Mouse (Mus musculus) cortical plate, adult 2 months (tissue): ENCODE data around the gene Gnb2. TPM values are rescaled to one million over a fixed set of nuclear protein-coding genes. Genes with fewer than 3 reads are reported as not detected.

ENCODE experiments used
- H3K27ac ChIP-seq: fragments of 200-500 bp; 2 replicates; pipeline ENCODE4 v1.5.1; 2012; ENCODE audit warnings: low read length, control low read depth, inconsistent platforms; ENCODE audit not compliant: insufficient read depth
- H3K4me1 ChIP-seq: fragments of 200-500 bp; 2 replicates; pipeline ENCODE4 v1.6.1; 2011; ENCODE audit warnings: low read length; ENCODE audit not compliant: control insufficient read depth, insufficient read depth
- H3K4me3 ChIP-seq: fragments of 200-500 bp; 2 replicates; pipeline ENCODE4 v1.5.1; 2011; ENCODE audit warnings: mild to moderate bottlenecking, low read length, control low read depth; ENCODE audit not compliant: insufficient read depth
- CTCF ChIP-seq: fragments of 200-500 bp; IDR thresholded peaks from 2 replicates; pipeline ENCODE4 v1.5.1; 2011; ENCODE audit warnings: mild to moderate bottlenecking, control low read depth, low read length; ENCODE audit not compliant: insufficient read depth; ENCODE audit errors: extremely low read depth
- POLR2A ChIP-seq: fragments of 200-500 bp; IDR thresholded peaks from 2 replicates; pipeline ENCODE4 v1.6.1; 2011; ENCODE audit warnings: mild to moderate bottlenecking, low read length, control low read depth; ENCODE audit not compliant: insufficient read depth; ENCODE audit errors: extremely low read depth
- polyA plus RNA-seq: library from polyadenylated mRNA; depleted of rRNA; stranded (reverse); fragments of >200 nt; gene quantifications from 2 replicates; pipeline ENCODE4 v1.2.3, GENCODE M21; 2012; rRNA removed

The Gnb2 gene
- polyA plus RNA-seq, 1 experiment, result 687 TPM

GRCm38 (mm10) chr5:137485851-137486155, 47.5 kb downstream of the Gnb2 start:
- TF ChIP-seq POLR2A, result no peak
- Histone ChIP-seq H3K27ac (no peak overlapping the region), H3K4me3 (no peak overlapping the region), H3K4me1 (no peaks in the 10 kb centered on the region)

GRCm38 (mm10) chr5:137485071-137485850, 48.0 kb downstream of the Gnb2 start:
- Histone ChIP-seq H3K4me1 (no peaks in the 10 kb centered on the region), H3K4me3 (no peak overlapping the region), H3K27ac (no peak overlapping the region)
- no peak for TF ChIP-seq CTCF
- no peak for TF ChIP-seq POLR2A

GRCm38 (mm10) chr5:137481897-137482296, 51.4 kb downstream of the Gnb2 start:
- no peak for TF ChIP-seq CTCF
- TF ChIP-seq POLR2A, result no peak
- Histone ChIP-seq H3K27ac (no peak overlapping the region), H3K4me1 (no peaks in the 10 kb centered on the region), H3K4me3 (no peak overlapping the region)

GRCm38 (mm10) chr5:137481138-137481537, 52.2 kb downstream of the Gnb2 start:
- Histone ChIP-seq H3K4me1 (no peaks in the 10 kb centered on the region), H3K27ac (no peak overlapping the region), H3K4me3 (no peak overlapping the region)
- TF ChIP-seq CTCF (peak; percentile 83), POLR2A (no peak)

Other genes starting within 250 kb of the Gnb2 start
- gene Ache, start 246.0 kb downstream of the Gnb2 start, polyA plus RNA-seq, result 57.9 and 62.3 TPM in 2 replicates
- gene Ufsp1, start 238.9 kb downstream of the Gnb2 start, polyA plus RNA-seq, result 13.3 and 14.1 TPM in 2 replicates
- gene Srrt, start 225.8 kb downstream of the Gnb2 start, polyA plus RNA-seq, result 226 and 239 TPM in 2 replicates
- gene Trip6, start 219.1 kb downstream of the Gnb2 start, polyA plus RNA-seq, result 8.4 and 8.8 TPM in 2 replicates
- 34.0 and 35.2 TPM in 2 replicates for gene Slc12a9, start 199.9 kb downstream of the Gnb2 start, polyA plus RNA-seq
- 5.8 and 5.9 TPM in 2 replicates for gene Ephb4, start 183.4 kb downstream of the Gnb2 start, polyA plus RNA-seq
- 0.15 and 0.21 TPM in 2 replicates for gene Zan, start 56.4 kb downstream of the Gnb2 start, polyA plus RNA-seq
- gene Pop7, start 31.0 kb downstream of the Gnb2 start, polyA plus RNA-seq, result 46.4 and 48.5 TPM in 2 replicates
- 41.0 and 50.2 TPM in 2 replicates for gene Gigyf1, start 15.0 kb downstream of the Gnb2 start, polyA plus RNA-seq
- gene Epo, start 268 bp downstream of the Gnb2 start, polyA plus RNA-seq, result not detected in 2 replicates
- 179 and 199 TPM in 2 replicates for gene Actl6b, start 20.0 kb upstream of the Gnb2 start, polyA plus RNA-seq
- gene Tfr2, start 36.3 kb upstream of the Gnb2 start, polyA plus RNA-seq, result 22.3 and 25.5 TPM in 2 replicates
- gene Mospd3, start 67.5 kb upstream of the Gnb2 start, polyA plus RNA-seq, result 45.1 and 45.3 TPM in 2 replicates
- 12.6 and 13.6 TPM in 2 replicates for gene Pcolce, start 80.3 kb upstream of the Gnb2 start, polyA plus RNA-seq
- gene Fbxo24, start 95.5 kb upstream of the Gnb2 start, polyA plus RNA-seq, result 0.23 and 0.29 TPM in 2 replicates
- 11.5 and 15.0 TPM in 2 replicates for gene Lrch4, start 95.6 kb upstream of the Gnb2 start, polyA plus RNA-seq
- 11.0 and 12.6 TPM in 2 replicates for gene Gm20605, start 95.7 kb upstream of the Gnb2 start, polyA plus RNA-seq
- 24.6 and 26.0 TPM in 2 replicates for gene Sap25, start 107.8 kb upstream of the Gnb2 start, polyA plus RNA-seq
- gene Irs3, start 112.2 kb upstream of the Gnb2 start, polyA plus RNA-seq, result 0.09 and 0.25 TPM in 2 replicates
- gene Agfg2, start 151.2 kb upstream of the Gnb2 start, polyA plus RNA-seq, result 35.7 and 36.7 TPM in 2 replicates
- gene Nyap1, start 208.1 kb upstream of the Gnb2 start, polyA plus RNA-seq, result 69.7 and 74.8 TPM in 2 replicates
- gene Tsc22d4, start 212.2 kb upstream of the Gnb2 start, polyA plus RNA-seq, result 365 and 366 TPM in 2 replicates
- gene Ppp1r35, start 245.3 kb upstream of the Gnb2 start, polyA plus RNA-seq, result 26.9 and 27.6 TPM in 2 replicates